Mouse (Mus musculus) G1E (cell line): ENCODE measurements around the gene Gm16181.

Source experiments
- CTCF ChIP-seq: IDR thresholded peaks from 2 replicates; pipeline ENCODE4 v1.5.1; 2012; ENCODE audit warnings: low read depth, low read length, inconsistent platforms, mixed read lengths
- POLR2AphosphoS5 ChIP-seq: IDR thresholded peaks from 2 replicates; pipeline ENCODE4 v1.6.1; 2012; ENCODE audit warnings: low read depth, low read length, inconsistent platforms; ENCODE audit not compliant: insufficient replicate concordance

DNA sequence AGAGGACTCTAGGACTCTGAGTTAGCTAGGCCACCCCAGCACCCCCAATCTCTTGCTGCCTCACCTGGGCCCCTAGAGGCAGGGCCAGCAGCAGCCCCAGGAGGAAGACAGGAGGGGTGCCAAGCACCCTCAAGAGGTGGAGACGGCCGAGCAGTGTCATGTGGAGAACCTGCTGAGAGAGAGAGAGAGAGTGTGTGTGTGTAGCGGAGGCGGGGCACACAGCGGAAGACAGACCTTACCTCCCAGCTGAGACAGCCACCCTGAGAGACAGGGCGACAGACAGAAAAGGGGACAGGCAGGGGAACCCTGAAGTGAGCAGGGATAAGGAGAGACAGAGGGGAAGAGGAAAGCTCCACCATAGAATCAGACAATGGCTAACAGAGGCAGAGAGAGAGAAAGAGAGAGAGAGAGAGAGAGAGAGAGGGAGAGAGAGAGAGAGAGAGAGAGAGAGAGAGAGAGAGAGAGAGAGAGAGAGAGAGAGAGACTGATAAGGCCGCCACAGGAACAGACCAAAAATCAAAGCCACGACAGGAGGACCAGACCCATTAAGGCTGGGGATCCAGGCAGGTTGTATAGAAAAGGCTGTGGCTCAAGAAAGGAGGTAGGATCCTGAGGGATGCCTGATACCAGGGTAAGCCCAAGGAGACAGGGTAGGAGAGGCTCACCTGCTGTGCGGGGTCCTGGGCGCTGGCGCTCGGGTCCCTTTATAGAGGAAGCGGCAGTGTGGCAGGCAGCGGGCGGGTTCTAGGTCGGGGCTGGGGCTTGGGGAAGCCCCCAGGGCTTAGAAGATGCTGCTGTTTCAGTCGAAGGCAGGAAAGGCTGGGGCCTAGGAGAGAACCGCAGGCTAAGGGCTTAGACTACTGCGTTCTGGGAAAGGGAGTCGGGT is 15.9 kb upstream of the Gm16181 start, which contains the start of gene Lta:
- TF ChIP-seq CTCF (no peak), POLR2AphosphoS5 (no peak)
